Mouse (Mus musculus) heart, embryonic 12.5 days (tissue): ENCODE results near the gene Eya2. TPM values are rescaled to one million over a fixed set of nuclear protein-coding genes. Genes with fewer than 3 reads are reported as not detected.
A peak's percentile ranks its signal among the peaks of the same experiment; 100 is the strongest.

Source experiments
- ATAC-seq: fragments of 200-750 bp; cut with Nextera tagmentation; 2 replicates; pipeline ENCODE4 v1.8.0; 2017; ENCODE audit warnings: moderate TSS enrichment, moderate library complexity; ENCODE audit not compliant: insufficient number of reproducible peaks, low FRiP score
- H3K27ac ChIP-seq: fragments of 300-500 bp; sonication (generic); 2 replicates; pipeline ENCODE4 v1.5.1; 2016; ENCODE audit warnings: mild to moderate bottlenecking, moderate library complexity; ENCODE audit not compliant: poor library complexity, severe bottlenecking
- H3K27me3 ChIP-seq: fragments of 300-500 bp; sonication (generic); replicated peaks from 2 replicates; pipeline ENCODE4 v1.6.1; 2016; ENCODE audit warnings: mild to moderate bottlenecking, moderate library complexity
- H3K36me3 ChIP-seq: fragments of 300-500 bp; sonication (generic); 2 replicates; pipeline ENCODE4 v1.6.1; 2016; ENCODE audit warnings: mild to moderate bottlenecking, moderate library complexity
- H3K4me1 ChIP-seq: fragments of 300-500 bp; sonication (generic); replicated peaks from 2 replicates; pipeline ENCODE4 v1.6.1; 2016; ENCODE audit warnings: mild to moderate bottlenecking
- H3K4me2 ChIP-seq: fragments of 300-500 bp; sonication (generic); 2 replicates; pipeline ENCODE4 v1.6.1; 2016; ENCODE audit warnings: mild to moderate bottlenecking, moderate library complexity
- H3K4me3 ChIP-seq: fragments of 300-500 bp; sonication (generic); 2 replicates; pipeline ENCODE4 v1.5.1; 2016; ENCODE audit warnings: mild to moderate bottlenecking
- H3K9ac ChIP-seq: fragments of 300-500 bp; sonication (generic); 2 replicates; pipeline ENCODE4 v1.6.1; 2016; ENCODE audit warnings: mild to moderate bottlenecking, moderate library complexity
- H3K9me3 ChIP-seq: fragments of 300-500 bp; sonication (generic); replicated peaks from 2 replicates; pipeline ENCODE4 v1.6.1; 2016; ENCODE audit warnings: mild to moderate bottlenecking, moderate library complexity
- WGBS: fragments of 180-500 bp; shearing (Covaris S2); methylation state at CpG from one replicate; pipeline ENCODE4 v1.1.7; 2016; 5-methylcytosine and 5-hydroxymethylcytosine counted together
- polyA plus RNA-seq: library from polyadenylated mRNA; unstranded; fragments of >200 nt; fragmentation: Nextera tagmentation; extraction: Ambion mirVana; gene quantifications from 2 replicates; pipeline ENCODE4 v1.2.1, GENCODE M21; 2016

Gene Eya2
- polyA plus RNA-seq, 1 experiment from 2014 or later: 0.13 TPM

DNA sequence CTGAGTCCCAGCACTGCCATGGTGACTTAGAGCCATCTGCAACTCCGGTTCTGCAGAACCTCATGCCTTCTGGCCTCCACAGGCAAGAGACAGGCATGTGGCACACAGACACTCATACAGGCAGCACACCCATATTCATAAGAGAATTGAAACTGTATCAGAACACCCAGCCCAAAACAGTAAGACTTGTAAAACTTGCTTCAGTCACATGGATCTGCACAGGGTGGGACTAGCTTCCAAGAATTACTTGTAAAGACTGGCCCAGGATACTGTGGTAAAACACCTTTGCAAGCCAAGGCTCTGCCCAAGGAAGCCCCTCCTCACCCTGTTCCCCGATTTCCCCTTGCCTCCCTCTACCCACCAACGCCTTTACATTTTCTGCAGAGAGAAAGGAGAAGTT lies 225.2 kb downstream of the Eya2 start:
- H3K27me3 ChIP-seq: no peaks in the 10 kb centered on the region

DNA sequence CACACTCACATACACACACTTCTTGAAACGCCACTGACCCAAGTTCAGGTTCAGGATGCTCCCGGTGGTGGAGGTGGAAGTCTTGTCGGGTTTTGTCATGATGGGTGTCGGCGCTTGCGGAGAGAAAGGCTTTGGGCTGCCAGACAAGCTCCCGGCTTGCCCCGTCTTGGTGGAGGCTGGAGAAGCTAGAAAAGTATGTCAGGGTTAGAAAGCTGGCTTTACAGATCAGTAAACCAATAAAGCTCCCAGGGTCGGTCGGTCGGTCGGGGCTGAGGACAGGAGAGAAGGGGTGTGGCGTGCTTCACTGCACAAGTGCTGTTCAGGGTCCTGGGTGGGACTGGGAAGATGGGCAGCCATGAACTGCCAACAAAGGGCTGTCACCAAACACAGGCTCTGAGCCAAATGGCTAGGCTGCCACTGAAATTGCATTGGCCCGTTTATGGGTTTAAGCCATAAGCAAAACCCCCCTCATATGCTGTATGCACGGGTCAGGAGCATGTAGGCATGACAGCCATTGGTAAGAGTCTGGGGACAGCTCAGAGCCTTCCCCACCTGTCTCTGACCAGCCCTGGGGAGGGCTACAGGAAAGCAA lies 225.8 kb downstream of the Eya2 start:
- no peaks in the 10 kb centered on the region for H3K9me3 ChIP-seq
- 71% methylated on average over 15 of the region's 15 CpGs for WGBS
- H3K4me1 ChIP-seq: peaks cover 51% of the 10 kb centered on the region
- H3K27me3 ChIP-seq: no peaks in the 10 kb centered on the region
- H3K27ac ChIP-seq: peak overlapping the region; percentile 49
- ATAC-seq: no peak
- H3K4me3 ChIP-seq: no peak overlapping the region
- H3K36me3 ChIP-seq: peaks cover 83% of the 10 kb centered on the region
- H3K9ac ChIP-seq: peak overlapping the region; percentile 10; the same call in 1 of the 2 replicates
- no peak overlapping the region for H3K4me2 ChIP-seq

More for the DNA sequence above, 225.2 kb downstream of the Eya2 start:
- Histone ChIP-seq H3K9me3 (no peaks in the 10 kb centered on the region), H3K4me1 (peaks cover 51% of the 10 kb centered on the region), H3K4me3 (no peak overlapping the region), H3K9ac (no peak overlapping the region), H3K27ac (peak overlapping the region; percentile 49; the same call in 1 of the 2 replicates), H3K4me2 (no peak overlapping the region), H3K36me3 (peaks cover 83% of the 10 kb centered on the region)
- WGBS: 81% methylated on average over 3 of the region's 3 CpGs
- no peak for ATAC-seq

Other genes starting within 250 kb of the Eya2 start
- gene Zfp663, start 226.3 kb upstream of the Eya2 start, polyA plus RNA-seq: 0.08 TPM in 1 of 2 replicates, not detected in the other
- 9.7 and 10.1 TPM in 2 replicates for gene Zfp334, start 206.8 kb upstream of the Eya2 start, polyA plus RNA-seq
- 0.11 TPM in 1 of 2 replicates, not detected in the other for gene Ocstamp, start 194.6 kb upstream of the Eya2 start, polyA plus RNA-seq
- 0.06 and 0.19 TPM in 2 replicates for gene Slc13a3, start 121.8 kb upstream of the Eya2 start, polyA plus RNA-seq
- 22.6 and 23.2 TPM in 2 replicates for gene Trp53rka, start 101.7 kb upstream of the Eya2 start, polyA plus RNA-seq
- 5.7 and 6.3 TPM in 2 replicates for gene Slc2a10, start 91.2 kb upstream of the Eya2 start, polyA plus RNA-seq